Mouse (Mus musculus): ENCODE data around the gene Slit2. TPM values are rescaled to one million over a fixed set of nuclear protein-coding genes. Genes with fewer than 3 reads are reported as not detected.
A peak's percentile ranks its signal among the peaks of the same experiment; 100 is the strongest.

Slit2 gene
- total RNA-seq, 2 experiments from 2014 or later = not detected

DNA sequence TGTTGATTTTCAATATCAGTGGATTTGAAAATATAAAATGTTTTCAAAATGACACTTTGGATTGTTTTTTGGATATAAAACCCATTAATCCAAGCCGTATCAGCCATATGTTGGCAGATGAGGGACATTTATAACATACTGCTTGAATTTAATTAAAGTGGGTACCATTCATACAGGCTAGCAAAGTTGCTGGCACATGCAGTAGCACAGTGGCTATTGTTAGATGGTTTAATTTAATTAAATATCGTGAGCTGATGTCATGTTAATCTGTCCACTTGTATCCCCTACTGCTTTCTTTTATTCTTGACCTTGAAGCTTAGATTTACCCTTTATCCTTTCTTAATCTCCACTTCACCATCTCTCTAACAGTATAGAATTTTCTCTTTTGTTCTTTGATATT, 232.3 kb downstream of the Slit2 start:
- ATAC-seq (replicated peaks; ENCODE audit: poor library complexity) = no peak

DNA sequence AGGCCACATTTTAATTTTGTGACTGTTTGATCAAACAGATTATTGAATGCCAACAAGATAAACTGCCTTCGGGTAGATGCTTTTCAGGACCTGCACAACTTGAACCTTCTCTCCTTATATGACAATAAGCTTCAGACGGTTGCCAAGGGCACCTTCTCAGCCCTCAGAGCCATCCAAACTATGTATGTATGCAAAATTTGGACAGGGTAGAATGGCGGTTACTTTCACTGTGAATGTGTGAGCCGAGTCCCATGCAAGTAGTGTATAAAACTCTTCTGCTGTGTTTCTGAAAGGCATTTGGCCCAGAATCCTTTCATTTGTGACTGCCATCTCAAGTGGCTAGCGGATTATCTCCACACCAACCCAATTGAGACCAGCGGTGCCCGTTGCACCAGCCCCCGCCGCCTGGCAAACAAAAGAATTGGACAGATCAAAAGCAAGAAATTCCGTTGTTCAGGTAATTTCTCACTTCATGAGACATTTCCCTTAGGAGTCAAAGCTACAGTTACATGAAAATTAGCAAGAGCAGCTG, 236.8 kb downstream of the Slit2 start:
- no peak for ATAC-seq (replicated peaks; ENCODE audit: poor library complexity)

DNA sequence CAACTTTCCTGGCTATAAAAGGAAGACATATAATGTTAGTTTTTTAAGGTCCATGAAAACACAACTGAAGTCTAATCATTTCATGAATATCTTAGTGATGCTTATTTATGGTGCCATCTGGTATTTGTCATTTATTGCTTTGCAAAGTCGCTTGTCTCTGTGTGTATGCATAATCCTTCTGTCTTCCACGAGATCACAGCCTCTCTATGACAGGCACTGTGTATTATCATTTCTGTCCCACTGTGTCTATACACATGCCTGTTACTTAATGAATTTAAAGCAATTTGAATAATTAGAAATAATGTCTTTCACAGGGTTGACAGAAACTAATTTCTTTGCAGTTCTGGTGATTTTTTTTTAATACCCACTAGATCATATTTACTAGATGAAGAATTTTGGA, 242.6 kb downstream of the Slit2 start:
- ATAC-seq (replicated peaks; ENCODE audit: poor library complexity) = no peak

DNA sequence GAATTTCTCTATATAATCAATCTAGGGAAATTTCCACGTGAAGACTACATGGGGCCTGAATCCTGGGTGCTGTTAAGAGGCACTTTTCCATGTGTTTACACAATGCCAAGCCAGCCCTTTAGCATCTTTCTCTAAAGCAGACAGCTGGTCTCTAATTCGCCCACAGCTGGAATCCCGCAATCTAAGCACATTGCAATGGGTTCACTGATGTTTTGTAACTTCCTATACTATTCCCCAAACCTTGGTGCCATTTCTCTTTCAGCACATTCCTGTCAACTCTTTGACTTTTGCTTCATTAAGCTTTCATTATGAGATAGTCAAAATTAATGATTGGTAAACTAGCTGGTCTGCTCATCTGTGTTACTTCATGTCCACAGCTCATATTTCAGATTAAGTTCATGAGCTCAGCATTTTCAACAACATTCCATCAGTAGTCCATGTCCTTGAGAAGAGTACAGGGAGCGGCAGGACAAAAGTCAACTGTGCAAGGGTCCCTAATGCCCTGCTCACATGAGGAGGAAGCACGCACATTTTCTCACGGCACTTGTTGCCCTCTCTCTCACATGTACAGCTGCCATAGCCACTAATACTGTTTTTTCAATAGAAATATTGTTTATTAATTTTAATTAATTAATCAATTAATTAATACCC, 247.6 kb downstream of the Slit2 start:
- no peak for ATAC-seq (replicated peaks; ENCODE audit: poor library complexity)

DNA sequence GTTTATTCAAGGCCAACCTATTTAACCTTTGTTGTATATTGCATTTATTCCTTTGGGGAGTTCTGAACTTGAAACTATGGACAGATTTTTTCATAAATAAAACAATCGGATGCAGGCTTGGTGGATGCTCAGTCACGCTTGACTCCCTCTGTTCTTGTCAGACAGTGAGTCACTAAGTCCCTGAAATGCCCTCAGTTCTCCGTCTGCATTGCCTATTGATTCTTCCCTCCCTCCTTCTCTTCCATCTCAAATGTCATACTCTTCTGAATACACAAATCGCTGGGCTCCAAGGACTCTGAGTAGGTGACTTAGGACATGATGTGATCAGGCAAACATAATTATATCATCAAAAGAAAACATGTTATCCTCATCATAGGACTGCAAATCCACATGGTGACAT, 251.8 kb downstream of the Slit2 start:
- no peak for ATAC-seq (replicated peaks; ENCODE audit: poor library complexity)

DNA sequence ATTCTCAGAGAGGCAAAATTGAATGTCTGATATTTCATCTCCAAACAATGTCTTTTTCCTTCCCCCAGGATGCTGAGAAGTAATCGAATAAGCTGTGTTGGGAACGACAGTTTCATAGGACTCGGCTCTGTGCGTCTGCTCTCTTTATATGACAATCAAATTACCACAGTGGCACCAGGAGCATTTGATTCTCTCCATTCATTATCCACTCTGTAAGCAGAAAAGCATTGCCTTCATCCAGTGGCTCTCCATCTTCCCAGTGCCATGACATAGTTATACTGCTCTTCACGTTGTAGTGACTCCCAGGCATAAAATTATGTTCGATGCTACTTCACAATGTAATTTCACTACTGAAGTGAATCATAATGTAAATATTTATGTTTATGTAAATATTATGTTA, 252.3 kb downstream of the Slit2 start:
- no peak for ATAC-seq (replicated peaks; ENCODE audit: poor library complexity)

DNA sequence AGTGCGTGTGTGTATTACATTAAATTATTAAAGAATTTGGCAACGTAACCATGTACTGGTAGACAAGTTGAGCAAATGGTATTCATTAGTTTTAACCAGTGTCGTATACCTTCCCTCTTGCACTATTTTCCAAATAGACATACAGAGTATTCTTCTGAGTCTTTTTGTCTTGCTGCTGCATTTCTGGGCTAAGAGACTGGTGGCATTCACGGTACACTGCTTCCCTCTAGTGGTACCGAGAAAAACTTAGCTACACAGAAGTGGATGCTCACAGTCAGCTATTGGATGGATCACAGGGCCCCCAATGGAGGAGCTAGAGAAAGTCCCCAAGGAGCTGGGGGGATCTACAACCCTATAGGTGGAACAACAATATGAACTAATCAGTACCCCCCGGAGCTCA, 257.8 kb downstream of the Slit2 start:
- ATAC-seq (replicated peaks; ENCODE audit: poor library complexity) = peak; percentile 92

DNA sequence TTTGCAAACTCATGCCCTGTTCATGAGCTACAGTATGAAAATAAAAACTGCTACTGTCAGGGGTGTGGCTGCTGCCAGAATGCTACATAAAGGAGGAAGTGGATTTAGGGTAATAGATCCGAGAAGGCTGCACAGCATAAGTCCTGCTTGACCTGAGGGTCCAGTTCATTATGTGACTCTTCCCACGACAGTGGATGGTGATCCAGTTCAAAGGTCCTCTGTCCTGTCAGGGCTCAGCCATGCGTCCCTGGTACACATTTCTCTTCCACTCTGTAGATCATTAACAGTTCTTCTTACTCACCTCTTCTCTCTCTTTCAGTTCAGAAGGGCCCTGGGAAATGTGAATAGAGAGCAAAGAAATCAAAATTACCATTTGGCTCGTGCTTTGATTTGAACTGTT, 265.4 kb downstream of the Slit2 start:
- ATAC-seq (replicated peaks; ENCODE audit: poor library complexity) = no peak

DNA sequence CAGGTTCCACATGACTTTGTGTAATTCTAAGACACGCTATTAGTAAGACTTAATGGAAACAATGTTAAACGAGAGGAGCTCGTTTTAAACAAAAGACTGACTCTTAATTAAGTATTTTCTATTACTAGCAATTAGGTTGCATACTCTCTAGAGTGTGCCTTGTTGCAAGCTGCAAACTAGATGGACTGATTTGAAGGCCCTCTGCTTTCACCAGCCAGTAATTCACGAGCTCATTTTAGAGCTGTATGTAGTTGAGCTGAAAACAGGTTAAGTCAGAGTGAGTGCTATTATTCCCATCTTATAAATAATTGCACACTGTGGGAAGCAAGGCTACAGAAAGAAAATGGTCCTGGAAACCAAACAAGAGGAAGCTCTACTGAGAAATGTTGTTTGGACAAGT, 294.6 kb downstream of the Slit2 start:
- no peak for ATAC-seq (replicated peaks; ENCODE audit: poor library complexity)

DNA sequence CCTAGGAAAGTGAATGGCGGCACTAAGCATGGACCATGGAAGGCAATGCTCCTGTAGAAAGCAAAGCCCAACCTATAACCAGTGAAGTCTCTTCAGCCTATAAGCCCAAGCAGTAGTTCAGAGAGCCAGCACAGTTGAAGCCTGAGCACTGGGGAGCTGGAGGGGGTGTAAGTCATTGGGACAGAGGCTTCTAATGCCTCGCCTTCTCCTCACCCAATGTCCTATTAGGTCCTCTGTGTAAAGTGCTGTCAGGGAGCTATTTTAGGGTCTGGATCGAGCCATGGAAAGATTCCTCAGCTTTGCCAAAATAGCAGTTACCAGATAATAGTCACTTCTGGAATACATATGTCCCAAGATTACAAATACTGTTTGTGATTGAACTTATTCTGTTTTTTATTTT, 318.2 kb downstream of the Slit2 start:
- ATAC-seq (replicated peaks; ENCODE audit: poor library complexity) = no peak

DNA sequence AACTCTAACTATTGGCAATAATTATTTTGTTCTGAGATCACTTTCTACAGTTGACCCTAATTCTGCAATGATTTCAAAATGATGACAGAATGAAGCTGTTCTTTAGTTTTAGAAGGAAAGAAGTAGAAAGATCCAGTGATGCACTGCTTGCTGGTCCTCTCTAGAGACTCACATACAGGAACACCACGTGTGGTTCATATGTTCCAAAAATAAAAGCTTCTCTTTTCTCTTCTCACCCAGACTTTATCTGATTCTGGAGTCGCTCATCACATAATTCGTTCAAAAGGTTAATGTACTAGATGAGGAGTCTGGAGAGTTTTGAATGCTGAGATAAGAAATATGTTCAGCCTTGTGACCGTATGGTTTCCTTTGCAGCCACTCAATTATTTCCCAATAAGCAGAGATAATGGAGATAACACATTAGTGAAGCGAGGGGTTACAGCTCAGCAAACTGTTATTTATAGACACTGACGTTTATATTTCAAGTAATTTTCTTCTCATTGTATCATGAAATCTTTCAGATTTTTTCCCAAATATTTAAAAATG, 332.2 kb downstream of the Slit2 start:
- peak; percentile 48; the same call in 1 of the 2 replicates for ATAC-seq (replicated peaks; ENCODE audit: poor library complexity)

DNA sequence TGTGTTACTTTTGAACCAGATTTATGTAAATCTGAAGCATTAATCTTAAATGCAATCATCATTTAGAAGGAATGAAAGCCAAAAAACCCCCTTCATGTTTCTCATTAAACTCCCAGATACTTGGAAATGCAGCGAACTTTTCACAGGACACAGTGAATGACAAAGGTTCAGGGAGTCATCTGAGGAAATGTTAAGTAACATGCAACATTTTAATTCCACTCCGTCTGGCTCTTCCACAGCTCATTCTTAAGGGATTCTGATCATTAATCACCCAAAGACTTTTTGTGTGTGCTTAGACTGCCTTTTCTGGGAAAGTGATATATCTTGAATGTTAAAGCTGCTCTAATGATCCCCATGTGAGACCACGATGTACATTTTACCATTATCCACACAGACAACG, 337.7 kb downstream of the Slit2 start:
- no peak for ATAC-seq (replicated peaks; ENCODE audit: poor library complexity)

DNA sequence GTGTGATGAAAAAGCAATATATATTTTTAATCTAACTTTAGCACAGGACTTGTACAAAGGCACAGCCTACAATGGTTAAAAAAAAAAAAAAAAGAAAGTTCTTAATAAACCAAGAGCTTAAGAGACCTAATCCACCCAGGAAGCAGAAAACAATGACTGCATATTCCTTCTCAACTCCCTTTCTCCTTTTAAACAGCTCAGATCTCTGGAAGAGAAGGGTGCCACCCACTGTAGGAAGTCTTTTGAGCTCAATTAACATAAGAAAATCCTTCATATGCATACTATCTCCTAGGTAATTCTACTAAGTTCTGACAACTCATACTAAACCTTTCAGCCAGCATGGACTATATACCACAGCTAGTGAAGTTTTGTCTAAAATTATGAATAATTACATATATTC, 343.3 kb downstream of the Slit2 start:
- no peak for ATAC-seq (replicated peaks; ENCODE audit: poor library complexity)

DNA sequence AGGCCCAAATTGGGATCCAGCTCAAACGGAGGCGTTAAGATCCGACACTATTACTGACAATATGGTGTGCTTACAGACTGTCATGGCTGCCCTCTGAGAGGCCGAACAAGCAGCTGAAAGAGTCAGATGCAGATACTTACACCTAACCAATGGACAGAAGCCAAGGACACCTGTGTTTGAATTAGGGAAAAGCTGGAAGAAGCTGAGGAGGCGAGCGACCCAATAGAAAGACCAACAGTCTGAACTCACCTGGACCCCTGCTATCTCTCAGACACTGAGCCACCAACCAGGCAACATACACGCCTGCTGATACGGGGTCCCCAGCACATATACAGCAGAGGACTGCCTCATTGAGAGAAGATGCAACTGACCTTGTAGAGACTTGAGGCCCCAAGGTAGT, 344.7 kb downstream of the Slit2 start, which contains the start of gene 5730480H06Rik:
Gene 5730480H06Rik (plus strand): TSS at position 301 of the 400 bp plus-strand sequence.
- ATAC-seq (replicated peaks; ENCODE audit: poor library complexity) = no peak

DNA sequence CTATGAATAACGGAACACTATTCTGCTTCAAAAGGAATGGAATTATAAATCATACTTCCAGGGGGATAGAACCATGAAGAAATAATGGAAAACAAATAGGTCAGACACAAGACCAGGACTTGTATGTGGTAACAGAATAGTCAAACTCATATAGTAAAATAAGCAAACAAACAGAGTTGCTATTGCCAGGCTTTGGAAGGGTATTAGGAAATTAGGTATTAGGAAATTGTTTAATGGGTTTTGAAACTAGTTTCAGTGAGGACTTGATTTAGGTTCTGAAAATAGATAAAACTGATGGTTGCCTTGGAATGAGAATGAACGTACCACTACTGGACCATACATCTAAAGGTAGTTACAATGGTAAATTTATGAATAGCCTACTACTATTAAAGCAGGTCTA, 346.8 kb downstream of the Slit2 start:
- ATAC-seq (replicated peaks; ENCODE audit: poor library complexity) = no peak

DNA sequence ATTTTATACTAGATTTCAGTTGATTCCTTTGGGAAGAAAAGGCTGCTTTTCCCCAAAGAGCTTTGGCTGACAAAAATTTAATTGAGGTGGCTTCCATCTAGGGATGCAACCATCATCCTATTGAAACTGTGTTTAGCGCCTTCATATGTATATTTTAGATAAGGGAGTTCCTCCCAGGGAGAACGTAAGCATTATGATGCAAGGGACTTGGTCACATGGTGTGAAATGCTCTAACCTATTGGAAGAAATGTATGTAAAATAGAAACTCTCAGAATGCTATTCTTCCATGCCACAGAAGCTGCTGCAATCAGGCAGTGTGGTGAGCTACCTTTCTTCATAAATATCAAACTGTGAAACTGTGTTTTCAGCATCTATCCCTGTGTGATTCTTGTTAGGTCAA, 347.9 kb downstream of the Slit2 start:
- ATAC-seq (replicated peaks; ENCODE audit: poor library complexity) = no peak; the same call in 1 of the 2 replicates

DNA sequence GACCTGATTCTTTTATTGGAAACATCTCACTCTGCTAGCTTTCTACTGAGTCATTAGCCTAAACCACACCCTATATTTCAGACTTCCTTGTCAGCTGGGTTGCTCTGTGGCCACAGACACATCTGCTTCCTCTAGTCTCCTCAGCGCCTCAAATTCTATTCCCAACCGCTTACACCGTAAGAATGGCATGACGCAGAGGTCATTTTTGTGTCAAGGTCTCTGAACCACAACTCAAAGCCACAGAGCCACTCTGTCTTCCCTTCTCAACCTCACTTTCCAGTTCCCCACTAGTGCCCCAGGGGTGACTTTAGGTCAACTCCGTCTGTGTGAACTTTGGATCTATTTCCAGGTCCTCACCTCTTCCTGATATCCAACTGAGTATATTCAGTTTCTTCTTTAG, 348.5 kb downstream of the Slit2 start:
- ATAC-seq (replicated peaks; ENCODE audit: poor library complexity) = peak; percentile 97

DNA sequence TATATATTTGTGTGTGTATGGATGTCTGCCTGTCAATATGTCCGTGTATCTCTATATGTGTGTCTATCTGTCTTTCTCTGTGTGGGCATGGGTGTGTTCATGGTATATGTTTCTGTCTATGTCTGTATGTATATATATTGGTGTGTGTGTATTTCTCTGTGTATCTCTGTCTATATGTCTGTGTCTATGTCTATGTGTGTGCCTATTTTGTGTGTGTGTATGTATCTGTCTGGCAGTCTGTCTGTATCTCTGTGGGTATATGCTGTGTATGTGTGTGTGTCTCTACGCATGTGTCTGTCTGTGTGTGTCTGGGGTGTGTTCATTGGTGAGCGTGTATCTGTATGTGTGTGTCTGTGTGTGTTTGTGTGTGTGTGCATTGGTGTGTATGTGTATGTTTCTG, 350.5 kb downstream of the Slit2 start:
- ATAC-seq (replicated peaks; ENCODE audit: poor library complexity) = no peak

DNA sequence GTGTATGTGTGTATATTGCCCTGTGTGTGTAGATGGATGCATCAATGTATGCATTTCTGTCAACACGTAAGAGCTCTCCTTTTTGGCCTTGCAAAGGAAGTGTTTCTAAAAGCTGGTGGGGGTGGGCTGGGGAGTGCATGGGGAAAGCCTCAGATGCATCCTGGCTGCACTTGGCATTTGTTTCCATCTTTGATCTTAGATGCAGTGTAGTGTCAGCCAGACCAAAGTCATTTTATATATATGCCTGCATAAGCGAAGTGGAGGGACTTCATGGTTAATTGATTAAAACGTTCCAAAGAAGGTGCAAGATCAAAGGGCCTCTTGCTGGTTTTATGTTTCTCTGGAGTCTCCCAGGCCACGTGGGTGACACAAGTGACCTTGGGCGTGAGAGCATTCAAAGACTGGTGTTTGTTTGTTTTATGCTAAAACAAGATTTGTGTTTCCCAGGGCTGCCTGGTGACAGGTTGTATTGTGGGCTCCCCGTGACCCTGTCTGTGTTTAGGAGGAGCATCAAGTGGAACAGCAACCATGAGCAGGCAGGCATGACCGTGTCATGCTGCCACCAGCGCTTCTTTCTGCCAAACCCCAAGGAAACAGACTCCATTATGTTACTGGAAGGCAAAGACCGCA, 351.1 kb downstream of the Slit2 start:
- no peak for ATAC-seq (replicated peaks; ENCODE audit: poor library complexity)

DNA sequence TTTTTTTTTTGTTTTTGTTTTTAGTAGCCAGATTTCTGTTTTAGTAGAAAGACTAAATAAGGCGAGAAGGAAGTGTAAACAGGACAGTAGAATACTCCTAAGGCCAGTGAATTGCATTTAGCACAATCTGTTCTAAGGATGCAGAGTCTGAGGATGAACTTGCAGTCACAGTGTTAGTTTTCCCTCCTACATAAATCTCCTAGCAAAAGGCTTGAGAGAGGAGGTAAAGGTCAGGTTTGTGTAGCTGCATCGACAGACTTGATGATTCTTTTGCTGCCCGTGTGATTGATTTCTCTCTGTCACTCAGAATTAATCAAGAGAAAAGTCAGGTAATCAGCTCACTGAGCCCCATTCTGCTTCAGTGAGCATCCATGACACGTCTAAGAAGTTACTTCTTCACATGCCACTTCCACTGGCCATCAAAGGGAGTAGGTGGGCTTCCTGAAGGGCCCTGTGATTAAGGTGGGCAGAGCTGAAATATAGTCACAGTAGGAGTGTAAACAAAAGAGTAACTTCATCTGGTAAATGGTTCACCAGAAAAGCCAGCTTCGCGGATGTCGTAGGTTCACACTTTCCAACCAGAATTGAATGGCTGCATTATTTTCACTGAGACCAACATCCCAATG, 358.0 kb downstream of the Slit2 start:
- no peak for ATAC-seq (replicated peaks; ENCODE audit: poor library complexity)

DNA sequence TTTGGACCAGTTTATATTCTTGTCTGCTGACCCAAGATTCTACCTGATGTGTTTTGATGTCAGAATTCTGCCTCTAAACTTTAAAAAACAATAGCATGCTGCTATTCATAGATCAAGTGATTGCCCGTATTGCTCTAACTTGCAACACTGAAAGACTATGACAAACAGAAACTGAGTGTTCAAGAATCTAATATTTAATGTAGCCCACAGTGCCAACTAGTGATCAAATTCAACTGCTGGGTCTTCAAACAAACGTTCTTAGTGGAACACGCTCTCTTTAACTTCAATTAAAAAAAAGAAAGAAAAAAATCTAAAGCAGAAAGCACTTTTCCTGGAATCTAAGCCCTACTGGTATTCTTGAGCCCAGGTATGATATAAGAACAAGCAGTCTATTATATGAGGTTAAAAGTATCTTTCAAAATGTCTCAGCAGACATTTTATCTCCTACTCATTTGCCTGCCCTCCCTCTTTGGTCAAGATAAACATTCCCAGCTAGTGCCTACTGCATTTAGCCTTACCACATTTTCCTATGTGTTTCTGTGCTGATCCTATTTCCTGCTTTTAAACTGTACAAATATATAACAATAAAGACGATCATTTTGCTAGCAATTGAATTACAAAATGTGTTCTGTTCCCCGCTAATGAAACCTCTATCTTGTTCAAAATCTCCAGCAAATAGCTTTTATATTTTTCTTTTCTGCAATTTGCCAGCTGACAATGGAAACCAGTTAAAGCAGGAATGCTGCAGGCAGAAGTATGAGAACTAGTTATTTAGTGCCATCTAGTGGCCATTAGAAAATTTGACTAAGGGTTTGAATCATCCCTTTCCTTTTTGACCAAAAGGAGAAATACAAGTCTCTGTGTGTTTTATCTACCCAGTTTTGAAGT, 362.4 kb downstream of the Slit2 start:
- ATAC-seq (replicated peaks; ENCODE audit: poor library complexity) = peak; percentile 88

Measured in megakaryocyte progenitor cell, adult 5-6 weeks (primary cell).